Mouse (Mus musculus): Measurements from ENCODE around the gene Lst1. TPM values are rescaled to one million over a fixed set of nuclear protein-coding genes. Genes with fewer than 3 reads are reported as not detected.
A peak's percentile ranks its signal among the peaks of the same experiment; 100 is the strongest.

The Lst1 gene
- polyA plus RNA-seq, 1 experiment from 2014 or later: 5.0 TPM

DNA sequence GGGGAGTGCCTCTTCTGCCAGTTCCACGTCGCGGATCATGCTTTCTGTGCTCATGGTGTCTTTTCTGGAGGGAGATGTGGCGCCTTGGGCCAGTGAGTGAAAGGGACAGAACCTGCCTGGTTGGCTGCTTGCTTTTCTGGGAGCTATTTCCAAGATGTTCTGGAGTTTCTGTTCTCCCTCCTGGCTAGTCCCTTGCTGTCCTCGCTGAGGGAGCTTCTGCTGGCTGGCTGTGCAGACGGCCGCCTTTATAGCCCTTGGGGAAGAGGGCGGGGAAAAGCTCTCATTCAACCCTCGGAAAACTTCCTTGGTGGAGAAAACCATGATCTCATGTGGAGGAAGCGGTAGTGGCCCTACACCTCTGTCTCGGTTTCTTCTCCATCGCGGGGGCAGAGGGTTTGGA is 13.5 kb upstream of the Lst1 start, which contains the start of gene Tnf:
Tnf (minus strand) TSS at position 221 of the 400 bp plus-strand sequence.
- ATAC-seq (replicated peaks; ENCODE audit: insufficient number of reproducible peaks, low FRiP score, low TSS enrichment): no peak
- Histone ChIP-seq H3K27me3 (ENCODE audit: control insufficient read depth, insufficient read depth, low read length) (peaks cover 65% of the 10 kb centered on the region), H3K36me3 (ENCODE audit: control insufficient read depth, insufficient read depth, low read length) (no peaks in the 10 kb centered on the region), H3K4me2 (no peak within 1 kb of the TSS), H3K9me3 (replicated peaks; ENCODE audit: control insufficient read depth, low read length) (no peaks in the 10 kb centered on the region), H3K4me1 (ENCODE audit: control insufficient read depth, insufficient read depth, low read length) (no peaks in the 10 kb centered on the region), H3K4me3 (ENCODE audit: low read depth, low read length) (no peak within 1 kb of the TSS), H3K9ac (ENCODE audit: low read depth, low read length) (no peak within 1 kb of the TSS), H3K27ac (ENCODE audit: low read depth, low read length) (no peak within 1 kb of the TSS)
- 26% methylated on average over 13 of the region's 13 CpGs for WGBS (ENCODE audit: insufficient replicate concordance)

- H3K4me2 ChIP-seq: no peak overlapping the region
- no peaks in the 10 kb centered on the region for H3K36me3 ChIP-seq (ENCODE audit: control insufficient read depth, insufficient read depth, low read length)
- no peak overlapping the region for H3K27ac ChIP-seq (ENCODE audit: low read depth, low read length)
- H3K9me3 ChIP-seq (replicated peaks; ENCODE audit: control insufficient read depth, low read length): no peaks in the 10 kb centered on the region
- no peak for ATAC-seq (replicated peaks; ENCODE audit: insufficient number of reproducible peaks, low FRiP score, low TSS enrichment)
- peaks cover 70% of the 10 kb centered on the region for H3K27me3 ChIP-seq (ENCODE audit: control insufficient read depth, insufficient read depth, low read length)
- WGBS (ENCODE audit: insufficient replicate concordance): 50% methylated on average over 11 of the region's 11 CpGs
- H3K4me1 ChIP-seq (ENCODE audit: control insufficient read depth, insufficient read depth, low read length): peaks cover 1% of the 10 kb centered on the region; the same call in 1 of the 2 replicates
- no peak overlapping the region for H3K4me3 ChIP-seq (ENCODE audit: low read depth, low read length)
- H3K9ac ChIP-seq (ENCODE audit: low read depth, low read length): no peak overlapping the region
These were observed 12.9 kb upstream of the Lst1 start for GRCm38 (mm10) chr17:35201128-35201527.

GRCm38 (mm10) chr17:35200398-35200797 is 12.2 kb upstream of the Lst1 start:
- Histone ChIP-seq H3K4me2 (no peak overlapping the region), H3K4me1 (ENCODE audit: control insufficient read depth, insufficient read depth, low read length) (peaks cover 8% of the 10 kb centered on the region; the same call in 1 of the 2 replicates), H3K9me3 (replicated peaks; ENCODE audit: control insufficient read depth, low read length) (no peaks in the 10 kb centered on the region), H3K27me3 (ENCODE audit: control insufficient read depth, insufficient read depth, low read length) (peaks cover 76% of the 10 kb centered on the region), H3K27ac (ENCODE audit: low read depth, low read length) (no peak overlapping the region), H3K4me3 (ENCODE audit: low read depth, low read length) (no peak overlapping the region), H3K9ac (ENCODE audit: low read depth, low read length) (no peak overlapping the region), H3K36me3 (ENCODE audit: control insufficient read depth, insufficient read depth, low read length) (no peaks in the 10 kb centered on the region)
- no peak for ATAC-seq (replicated peaks; ENCODE audit: insufficient number of reproducible peaks, low FRiP score, low TSS enrichment)
- 76% methylated on average over 9 of the region's 11 CpGs for WGBS (ENCODE audit: insufficient replicate concordance)

DNA sequence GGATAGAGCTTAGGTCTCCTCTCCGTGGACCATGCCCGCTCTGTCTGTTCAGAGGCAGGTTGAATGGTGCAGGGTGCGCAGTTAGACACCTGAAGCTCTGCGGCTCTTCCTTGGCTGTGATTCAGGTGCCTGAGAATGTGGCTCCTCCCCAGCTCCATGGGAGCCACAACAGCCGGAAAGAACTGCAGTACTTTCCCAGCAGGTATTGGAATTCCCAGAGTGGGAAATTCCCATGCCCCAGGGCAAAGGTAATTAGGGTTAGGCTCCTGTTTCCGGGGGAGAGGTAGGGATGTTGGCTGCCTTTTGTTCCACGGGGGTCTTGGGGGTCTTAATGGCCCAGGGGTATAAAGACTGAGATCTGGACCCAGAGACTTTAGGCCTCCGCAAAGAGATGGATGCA is 10.7 kb upstream of the Lst1 start:
- 30% methylated on average over 8 of the region's 8 CpGs for WGBS (ENCODE audit: insufficient replicate concordance)
- peaks cover 9% of the 10 kb centered on the region; the same call in 1 of the 2 replicates for H3K4me1 ChIP-seq (ENCODE audit: control insufficient read depth, insufficient read depth, low read length)
- H3K4me2 ChIP-seq: no peak overlapping the region
- H3K4me3 ChIP-seq (ENCODE audit: low read depth, low read length): no peak overlapping the region
- no peaks in the 10 kb centered on the region for H3K36me3 ChIP-seq (ENCODE audit: control insufficient read depth, insufficient read depth, low read length)
- no peaks in the 10 kb centered on the region for H3K9me3 ChIP-seq (replicated peaks; ENCODE audit: control insufficient read depth, low read length)
- H3K27me3 ChIP-seq (ENCODE audit: control insufficient read depth, insufficient read depth, low read length): peaks cover 77% of the 10 kb centered on the region
- ATAC-seq (replicated peaks; ENCODE audit: insufficient number of reproducible peaks, low FRiP score, low TSS enrichment): no peak
- no peak overlapping the region for H3K27ac ChIP-seq (ENCODE audit: low read depth, low read length)
- no peak overlapping the region for H3K9ac ChIP-seq (ENCODE audit: low read depth, low read length)

- ATAC-seq (replicated peaks; ENCODE audit: insufficient number of reproducible peaks, low FRiP score, low TSS enrichment): no peak
- Histone ChIP-seq H3K9ac (ENCODE audit: low read depth, low read length) (no peak overlapping the region), H3K27ac (ENCODE audit: low read depth, low read length) (no peak overlapping the region), H3K27me3 (ENCODE audit: control insufficient read depth, insufficient read depth, low read length) (peaks cover 70% of the 10 kb centered on the region), H3K4me2 (no peak overlapping the region), H3K4me3 (ENCODE audit: low read depth, low read length) (no peak overlapping the region), H3K9me3 (replicated peaks; ENCODE audit: control insufficient read depth, low read length) (no peaks in the 10 kb centered on the region), H3K36me3 (ENCODE audit: control insufficient read depth, insufficient read depth, low read length) (no peaks in the 10 kb centered on the region), H3K4me1 (ENCODE audit: control insufficient read depth, insufficient read depth, low read length) (peaks cover 9% of the 10 kb centered on the region; the same call in 1 of the 2 replicates)
- WGBS (ENCODE audit: insufficient replicate concordance): 53% methylated on average over 7 of the region's 7 CpGs
These were observed 9.8 kb upstream of the Lst1 start for GRCm38 (mm10) chr17:35198029-35198428.

GRCm38 (mm10) chr17:35197126-35197525 is 8.9 kb upstream of the Lst1 start:
- no peak overlapping the region for H3K4me3 ChIP-seq (ENCODE audit: low read depth, low read length)
- H3K4me2 ChIP-seq: no peak overlapping the region
- WGBS (ENCODE audit: insufficient replicate concordance): 18% methylated on average over 5 of the region's 6 CpGs
- peaks cover 9% of the 10 kb centered on the region; the same call in 1 of the 2 replicates for H3K4me1 ChIP-seq (ENCODE audit: control insufficient read depth, insufficient read depth, low read length)
- ATAC-seq (replicated peaks; ENCODE audit: insufficient number of reproducible peaks, low FRiP score, low TSS enrichment): no peak
- no peak overlapping the region for H3K27ac ChIP-seq (ENCODE audit: low read depth, low read length)
- H3K9me3 ChIP-seq (replicated peaks; ENCODE audit: control insufficient read depth, low read length): no peaks in the 10 kb centered on the region
- H3K9ac ChIP-seq (ENCODE audit: low read depth, low read length): no peak overlapping the region
- peaks cover 63% of the 10 kb centered on the region for H3K27me3 ChIP-seq (ENCODE audit: control insufficient read depth, insufficient read depth, low read length)
- no peaks in the 10 kb centered on the region for H3K36me3 ChIP-seq (ENCODE audit: control insufficient read depth, insufficient read depth, low read length)

GRCm38 (mm10) chr17:35196321-35196641 is 8.0 kb upstream of the Lst1 start:
- Histone ChIP-seq H3K9me3 (replicated peaks; ENCODE audit: control insufficient read depth, low read length) (no peaks in the 10 kb centered on the region), H3K4me2 (peak overlapping the region; percentile 85), H3K36me3 (ENCODE audit: control insufficient read depth, insufficient read depth, low read length) (no peaks in the 10 kb centered on the region), H3K27me3 (ENCODE audit: control insufficient read depth, insufficient read depth, low read length) (peaks cover 55% of the 10 kb centered on the region), H3K4me3 (ENCODE audit: low read depth, low read length) (peak overlapping the region; percentile 49), H3K9ac (ENCODE audit: low read depth, low read length) (no peak overlapping the region), H3K4me1 (ENCODE audit: control insufficient read depth, insufficient read depth, low read length) (peaks cover 9% of the 10 kb centered on the region; the same call in 1 of the 2 replicates), H3K27ac (ENCODE audit: low read depth, low read length) (no peak overlapping the region)
- ATAC-seq (replicated peaks; ENCODE audit: insufficient number of reproducible peaks, low FRiP score, low TSS enrichment): no peak
- 29% methylated on average over 9 of the region's 9 CpGs for WGBS (ENCODE audit: insufficient replicate concordance)

DNA sequence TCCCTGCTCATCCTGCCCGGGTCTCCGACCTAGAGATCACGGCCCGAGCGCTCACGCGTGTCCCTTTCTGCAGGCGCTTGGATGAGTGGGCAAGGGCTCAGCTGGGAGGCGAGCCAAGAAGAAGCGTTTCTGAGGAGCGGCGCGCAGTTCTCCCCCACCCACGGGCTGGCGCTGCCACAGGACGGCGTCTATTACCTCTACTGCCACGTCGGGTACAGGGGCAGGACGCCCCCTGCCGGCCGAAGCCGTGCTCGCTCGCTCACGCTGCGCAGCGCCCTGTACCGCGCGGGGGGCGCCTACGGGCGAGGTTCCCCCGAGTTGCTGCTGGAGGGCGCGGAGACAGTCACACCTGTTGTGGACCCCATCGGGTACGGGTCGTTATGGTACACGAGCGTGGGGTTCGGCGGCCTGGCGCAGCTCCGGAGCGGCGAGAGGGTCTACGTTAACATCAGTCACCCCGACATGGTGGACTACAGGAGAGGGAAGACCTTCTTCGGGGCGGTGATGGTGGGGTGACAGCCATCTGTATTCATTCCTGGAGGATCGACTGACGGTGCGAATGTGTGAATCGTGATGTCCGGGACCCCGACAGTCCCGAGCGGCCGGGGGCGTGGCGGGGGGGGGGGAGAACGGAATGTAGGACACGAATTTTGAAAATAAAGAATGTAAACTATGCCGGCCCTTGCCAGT is 7.5 kb upstream of the Lst1 start:
- WGBS (ENCODE audit: insufficient replicate concordance): 2% methylated on average over 66 of the region's 66 CpGs
- Histone ChIP-seq H3K27me3 (ENCODE audit: control insufficient read depth, insufficient read depth, low read length) (peaks cover 50% of the 10 kb centered on the region), H3K27ac (ENCODE audit: low read depth, low read length) (no peak overlapping the region)

More for the DNA sequence above, 7.5 kb upstream of the Lst1 start:
- Histone ChIP-seq H3K4me1 (ENCODE audit: control insufficient read depth, insufficient read depth, low read length) (peaks cover 9% of the 10 kb centered on the region; the same call in 1 of the 2 replicates), H3K4me2 (peak overlapping the region; percentile 85), H3K36me3 (ENCODE audit: control insufficient read depth, insufficient read depth, low read length) (no peaks in the 10 kb centered on the region), H3K9ac (ENCODE audit: low read depth, low read length) (peak overlapping the region; percentile 63; the same call in 1 of the 2 replicates), H3K9me3 (replicated peaks; ENCODE audit: control insufficient read depth, low read length) (no peaks in the 10 kb centered on the region), H3K4me3 (ENCODE audit: low read depth, low read length) (peak overlapping the region; percentile 49)
- peak; percentile 66; the same call in 1 of the 2 replicates for ATAC-seq (replicated peaks; ENCODE audit: insufficient number of reproducible peaks, low FRiP score, low TSS enrichment)

Measured in heart, embryonic 11.5 days (tissue).